Mouse (Mus musculus): ENCODE results near the gene Gm27027.

Gene Gm27027

GRCm38 (mm10) chr2:93976436-93977252, 19.5 kb downstream of the Gm27027 start:
- peak; percentile 45 to 54 for DNase-seq

GRCm38 (mm10) chr2:93975526-93976435, 20.4 kb downstream of the Gm27027 start:
- DNase-seq, result peak in 1 of 2 experiments; percentile 6

GRCm38 (mm10) chr2:93975041-93975440, 21.1 kb downstream of the Gm27027 start:
- peak in 1 of 2 experiments; percentile 16 for DNase-seq

DNA sequence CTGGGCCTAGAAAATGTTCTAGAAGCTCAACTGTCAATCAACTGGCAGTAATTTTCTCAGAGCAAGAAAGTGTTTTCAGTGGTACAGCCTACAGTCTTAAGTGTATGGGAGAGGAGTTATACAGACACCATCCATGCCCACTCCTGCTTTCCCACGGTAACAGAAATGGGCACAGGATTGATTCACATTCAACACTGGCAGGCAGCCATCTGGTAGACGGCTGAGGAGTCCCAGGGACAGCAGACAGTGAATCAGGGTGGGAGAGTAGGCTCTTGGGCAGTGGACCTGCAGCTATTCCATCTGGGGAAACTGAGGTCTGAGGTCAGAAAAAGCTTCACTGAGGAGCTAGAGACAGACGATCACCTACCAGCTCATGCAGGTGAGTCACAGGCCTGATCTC, 24.5 kb downstream of the Gm27027 start:
- DNase-seq, result peak in 1 of 2 experiments; percentile 29

GRCm38 (mm10) chr2:93964494-93965160, 31.5 kb downstream of the Gm27027 start:
- DNase-seq, result peak; percentile 81 to 86

GRCm38 (mm10) chr2:93963802-93964201, 32.4 kb downstream of the Gm27027 start:
- DNase-seq, result peak; percentile 73 to 74

DNA sequence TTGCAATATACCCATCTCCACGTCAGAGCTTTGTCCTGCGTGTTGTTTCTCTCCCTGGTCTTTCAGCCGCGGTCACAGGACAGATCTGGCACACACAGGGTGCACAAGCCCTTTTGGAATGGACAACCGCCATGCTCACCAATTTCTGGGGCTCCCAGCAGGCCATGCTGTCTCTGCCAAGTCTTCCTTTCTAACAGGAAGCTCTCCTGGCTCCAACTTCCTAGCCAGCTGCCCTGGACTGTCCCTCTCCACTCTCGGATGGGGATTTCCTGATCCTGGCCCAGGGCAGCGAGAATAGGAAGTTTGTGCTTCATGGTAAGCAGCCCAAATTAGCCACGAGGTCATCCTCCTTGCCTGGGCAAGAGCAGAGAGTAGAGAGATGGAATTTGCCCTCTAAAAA, 34.4 kb downstream of the Gm27027 start:
- peak; percentile 87 to 93 for DNase-seq

- no peak for DNase-seq
Observed at GRCm38 (mm10) chr2:93959346-93959745, 36.8 kb downstream of the Gm27027 start.

- DNase-seq, result no peak
Observed at GRCm38 (mm10) chr2:93958216-93958615, 37.9 kb downstream of the Gm27027 start.

DNA sequence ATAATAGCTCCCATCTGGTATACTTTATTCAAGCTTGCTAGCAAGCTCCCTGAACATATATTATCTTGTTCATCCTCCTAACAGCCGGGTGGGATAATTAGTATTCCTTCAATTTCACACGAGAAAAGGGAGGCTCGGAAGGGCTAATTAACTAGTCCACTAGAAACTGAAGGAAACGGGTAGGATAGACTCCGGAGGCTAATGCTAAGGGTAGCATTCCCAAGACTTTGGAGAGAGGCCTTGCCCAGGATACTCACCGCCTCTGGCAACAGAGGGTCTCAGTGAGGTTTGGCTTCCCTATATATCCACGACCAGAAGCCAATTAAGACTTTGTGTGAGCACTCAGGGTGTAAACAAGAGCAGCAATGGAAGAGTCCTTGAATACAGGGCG, 38.4 kb downstream of the Gm27027 start:
- DNase-seq, result no peak

DNA sequence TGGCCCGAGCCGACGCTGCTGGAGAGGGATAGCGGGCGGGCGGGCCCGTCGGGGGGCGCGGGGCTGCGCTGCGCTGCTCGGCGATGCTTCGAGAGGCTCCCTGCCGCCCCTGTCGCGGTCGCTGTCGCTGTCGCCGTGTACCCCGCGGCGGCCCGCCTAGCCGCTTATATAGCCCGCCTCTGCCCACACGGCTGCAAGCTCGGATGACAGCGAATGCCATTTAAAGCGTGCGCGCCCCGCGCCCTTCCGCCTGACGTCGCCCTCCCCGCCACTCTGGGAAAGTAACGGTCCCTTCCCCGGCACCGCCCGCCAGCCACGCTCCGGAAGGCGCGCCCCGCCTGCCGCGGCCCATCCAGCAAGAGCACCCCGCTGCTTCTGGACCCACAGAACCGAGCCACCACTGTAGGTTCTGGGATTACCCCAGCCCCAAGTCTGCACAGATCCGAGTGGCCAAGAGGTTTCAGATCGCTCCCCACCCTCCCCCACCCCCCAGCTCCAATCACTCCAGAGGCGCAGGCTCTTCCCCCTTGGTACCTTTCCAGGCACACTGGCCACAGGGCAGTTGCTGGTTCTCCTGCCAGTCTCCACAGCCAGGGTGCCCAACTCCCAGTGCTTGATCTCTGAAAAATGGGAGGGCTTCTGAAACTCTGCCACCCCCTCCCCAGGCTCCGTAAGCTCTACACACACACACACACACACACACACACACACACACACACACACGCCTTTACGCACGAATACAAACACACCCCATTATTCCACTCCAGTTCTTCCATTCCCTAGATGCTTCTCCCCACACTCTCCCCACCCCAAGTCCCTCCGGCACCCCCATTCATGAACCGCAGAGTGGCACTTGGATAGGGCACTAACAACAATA, 39.0 kb downstream of the Gm27027 start, which contains the start of gene Gm13889:
Gm13889 (minus strand) TSS at position 294 of the 877 bp plus-strand sequence.
- peak; percentile 74 to 77 for DNase-seq

DNA sequence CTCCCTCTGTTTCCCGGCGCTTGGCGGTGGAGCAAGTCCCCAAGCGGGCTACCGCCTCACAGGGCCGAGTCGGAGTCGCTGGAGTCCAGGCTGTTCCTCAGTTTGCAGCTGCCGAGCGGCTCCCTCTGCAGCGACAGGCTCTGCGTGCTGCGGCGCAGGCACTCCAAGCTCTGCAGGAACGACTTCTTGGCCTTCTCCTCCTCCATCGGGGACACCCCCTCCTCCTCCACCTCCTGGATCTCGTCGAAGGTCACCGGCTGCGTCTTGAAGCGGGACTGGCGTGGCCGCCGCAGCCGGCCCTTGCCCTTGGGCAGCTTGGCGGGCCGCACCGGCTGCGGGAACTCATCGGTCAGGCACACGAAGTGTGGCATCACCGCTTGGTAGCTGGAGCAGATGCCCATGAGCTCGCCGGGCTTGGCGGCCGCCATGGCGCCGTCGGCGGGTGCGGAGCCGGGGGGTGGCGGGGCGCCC, 39.8 kb downstream of the Gm27027 start:
- DNase-seq, result peak; percentile 59 to 68

- no peak for DNase-seq
Observed at GRCm38 (mm10) chr2:93955886-93956285, 40.3 kb downstream of the Gm27027 start.

DNA sequence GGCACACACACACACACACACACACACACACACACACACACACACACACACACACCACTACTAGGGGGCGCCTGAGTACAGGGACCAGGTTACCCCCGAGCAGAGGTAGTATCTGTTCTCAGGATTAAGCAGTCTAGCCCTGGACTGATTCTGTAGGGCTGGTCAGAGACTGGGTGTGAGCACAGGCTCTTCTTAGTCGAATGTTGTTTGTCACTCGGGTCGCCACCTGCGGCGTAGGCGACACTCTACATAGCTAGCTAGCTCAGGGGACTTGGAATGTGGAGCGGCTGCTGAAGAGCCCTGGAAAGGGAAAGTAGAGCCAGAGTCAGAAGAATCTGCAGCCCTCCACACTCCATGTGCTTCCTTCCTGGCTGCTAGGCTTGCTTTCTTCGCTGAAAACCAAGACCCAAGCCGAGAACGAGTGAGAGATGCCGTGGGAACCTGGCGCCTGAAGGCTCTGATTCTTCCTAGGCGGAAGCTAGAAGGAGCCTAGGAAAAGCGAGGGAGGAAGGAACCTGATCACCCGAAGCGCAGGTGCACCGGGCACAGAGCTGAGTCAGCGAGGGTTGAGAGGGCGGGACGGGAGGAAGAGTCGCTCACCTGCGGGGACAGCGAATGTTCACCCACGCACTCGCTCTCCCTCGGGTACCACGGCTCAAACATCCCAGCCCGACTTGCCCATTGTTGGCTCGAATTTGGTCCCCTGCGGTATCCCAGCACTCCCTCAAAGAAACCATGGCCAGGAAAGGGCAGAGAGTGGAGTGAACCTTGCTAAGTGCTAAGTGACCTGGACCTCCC, 41.2 kb downstream of the Gm27027 start:
- DNase-seq, result peak; percentile 57 to 60

DNA sequence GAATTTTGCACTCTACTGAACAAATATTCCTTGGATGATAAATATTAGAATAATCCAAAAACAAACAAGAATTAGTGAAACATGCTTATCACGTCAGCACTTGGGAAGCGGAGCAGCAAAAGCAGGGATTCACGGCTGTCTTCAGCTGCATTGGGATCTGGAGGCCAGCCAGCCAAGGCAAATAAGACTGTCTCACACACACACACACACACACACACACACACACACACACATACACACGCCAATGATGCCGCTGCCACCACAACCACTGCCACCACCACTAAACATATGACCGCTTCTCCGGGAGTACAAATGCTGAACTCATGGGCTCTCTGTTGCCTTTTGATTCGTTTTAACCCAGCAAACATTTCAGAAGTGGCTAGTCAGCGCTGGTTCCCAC, 42.4 kb downstream of the Gm27027 start:
- DNase-seq, result peak; percentile 42 to 47

DNA sequence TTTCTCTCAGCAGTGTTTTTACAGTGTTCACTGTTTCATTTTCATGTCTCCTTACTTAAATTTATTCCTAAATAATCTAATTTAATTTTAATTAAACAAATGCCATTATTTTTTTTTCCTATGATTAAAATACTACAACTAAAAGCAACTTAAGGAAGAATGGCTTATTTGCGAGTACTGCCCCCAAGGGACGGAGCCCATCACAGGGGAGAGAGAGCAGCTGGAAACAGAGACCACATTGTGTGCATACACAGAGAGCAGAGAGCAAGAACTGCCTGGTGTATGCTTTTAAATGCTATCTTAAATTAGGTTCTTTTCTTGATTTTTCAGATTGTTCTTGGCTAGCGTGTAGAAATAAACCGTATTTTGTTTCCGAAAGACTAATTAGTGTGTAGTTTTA, 49.2 kb downstream of the Gm27027 start:
- no peak for DNase-seq

GRCm38 (mm10) chr2:93944855-93945254, 51.3 kb downstream of the Gm27027 start:
- no peak for DNase-seq

- DNase-seq, result no peak
Observed at GRCm38 (mm10) chr2:93944099-93944498, 52.1 kb downstream of the Gm27027 start.

DNA sequence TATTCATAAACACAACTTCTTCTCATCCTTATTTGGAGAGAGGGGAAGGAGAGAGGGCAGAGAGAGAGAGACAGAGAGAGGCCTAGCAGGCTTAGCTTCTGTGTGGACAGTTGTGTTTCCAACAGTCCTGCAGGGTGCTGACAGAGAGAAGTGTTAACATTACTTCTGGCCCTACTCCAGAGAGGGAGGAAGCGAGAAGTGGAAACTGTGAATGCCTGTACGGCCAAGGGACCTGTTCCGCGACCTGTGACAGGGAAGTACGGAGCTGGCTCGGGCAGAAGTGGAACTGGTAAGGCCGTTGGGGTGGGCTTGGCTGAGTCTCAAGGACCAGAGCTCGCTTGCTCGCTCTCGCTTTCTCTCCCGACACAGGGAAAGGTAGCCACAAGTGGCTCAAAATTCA, 54.5 kb downstream of the Gm27027 start:
- no peak for DNase-seq

GRCm38 (mm10) chr2:93938534-93938933, 57.6 kb downstream of the Gm27027 start:
- no peak for DNase-seq

GRCm38 (mm10) chr2:93928866-93929265, 67.3 kb downstream of the Gm27027 start:
- DNase-seq, result no peak

Measured in cerebellum, postnatal 10 days (tissue).